Mouse (Mus musculus) liver, adult 2 months (tissue): ENCODE results near the gene Ccs.

Experiments used
- CTCF ChIP-seq: fragments of 200-500 bp; IDR thresholded peaks from 2 replicates; pipeline ENCODE4 v1.5.1; 2011; ENCODE audit warnings: low read depth, low read length, control low read depth
- POLR2A ChIP-seq: fragments of 200-500 bp; IDR thresholded peaks from 2 replicates; pipeline ENCODE4 v1.6.1; 2011; ENCODE audit warnings: low read length, control low read depth; ENCODE audit not compliant: insufficient read depth; ENCODE audit errors: extremely low read depth

DNA sequence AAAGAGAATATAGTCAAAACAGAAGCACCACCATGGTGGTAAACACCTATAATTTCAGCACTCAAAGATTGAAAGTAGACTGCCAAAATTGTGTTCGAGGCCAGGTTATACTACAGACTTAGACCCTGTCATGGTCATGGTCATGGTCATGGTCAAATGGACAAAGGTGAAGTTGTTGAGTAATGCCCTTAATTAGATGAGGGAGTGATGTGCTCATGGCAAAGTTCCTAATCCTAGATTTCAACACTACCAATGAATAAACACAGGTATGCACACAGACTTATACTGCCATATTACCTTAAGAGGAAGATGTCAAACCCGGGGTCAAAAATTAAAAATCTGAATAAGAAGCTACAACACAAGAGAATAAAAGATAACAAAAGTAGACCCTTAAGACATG, 52.8 kb downstream of the Ccs start:
- TF ChIP-seq CTCF (no peak), POLR2A (no peak)
